Mouse (Mus musculus): ENCODE data around the gene Sds. TPM values are rescaled to one million over a fixed set of nuclear protein-coding genes. Genes with fewer than 3 reads are reported as not detected.
A peak's percentile ranks its signal among the peaks of the same experiment; 100 is the strongest.
"Not testable (repeated sequence)": the region's sequence is repeated elsewhere in the genome, so short reads cannot be mapped to it uniquely, and the experiment has no call there.

The Sds gene
- polyA plus RNA-seq, 1 experiment from 2014 or later = 0.14 TPM

GRCm38 (mm10) chr5:120483399-120483798 lies 7.1 kb downstream of the Sds start:
- DNase-seq (ENCODE audit: low spot score) = no peak

- no peak for DNase-seq (ENCODE audit: low spot score)
These were observed 11.5 kb downstream of the Sds start for GRCm38 (mm10) chr5:120487844-120488243.

- DNase-seq (ENCODE audit: low spot score) = no peak
These were observed 14.4 kb downstream of the Sds start for GRCm38 (mm10) chr5:120490679-120491192.

- DNase-seq (ENCODE audit: low spot score) = no peak
These were observed 16.1 kb downstream of the Sds start for GRCm38 (mm10) chr5:120492437-120492836.

- no peak for DNase-seq (ENCODE audit: low spot score)
These were observed 17.1 kb downstream of the Sds start for GRCm38 (mm10) chr5:120493440-120493839.

GRCm38 (mm10) chr5:120493873-120494395 lies 17.6 kb downstream of the Sds start:
- DNase-seq (ENCODE audit: low spot score) = no peak

- DNase-seq (ENCODE audit: low spot score) = no peak
These were observed 18.9 kb downstream of the Sds start for GRCm38 (mm10) chr5:120495064-120495702.

GRCm38 (mm10) chr5:120495703-120496226 lies 19.4 kb downstream of the Sds start:
- no peak for DNase-seq (ENCODE audit: low spot score)

GRCm38 (mm10) chr5:120497071-120497470 lies 20.7 kb downstream of the Sds start:
- no peak for DNase-seq (ENCODE audit: low spot score)

- no peak for DNase-seq (ENCODE audit: low spot score)
These were observed 22.9 kb downstream of the Sds start for GRCm38 (mm10) chr5:120499202-120499601.

GRCm38 (mm10) chr5:120500609-120501008 lies 24.3 kb downstream of the Sds start:
- not testable (repeated sequence) for DNase-seq (ENCODE audit: low spot score)

GRCm38 (mm10) chr5:120502147-120502621 lies 25.9 kb downstream of the Sds start:
- no peak for DNase-seq (ENCODE audit: low spot score)

- no peak for DNase-seq (ENCODE audit: low spot score)
These were observed 26.4 kb downstream of the Sds start for GRCm38 (mm10) chr5:120502675-120503143.

- peak; percentile 86 for DNase-seq (ENCODE audit: low spot score)
These were observed 26.9 kb downstream of the Sds start, which contains the start of gene Plbd2 for GRCm38 (mm10) chr5:120503144-120503795. TSS of gene Plbd2 (minus strand) at chr5:120503625.

- peak; percentile 55 for DNase-seq (ENCODE audit: low spot score)
These were observed 29.0 kb downstream of the Sds start for GRCm38 (mm10) chr5:120505368-120505767.

GRCm38 (mm10) chr5:120505781-120506180 lies 29.5 kb downstream of the Sds start:
- DNase-seq (ENCODE audit: low spot score) = no peak

- no peak for DNase-seq (ENCODE audit: low spot score)
These were observed 30.2 kb downstream of the Sds start for GRCm38 (mm10) chr5:120506490-120506889.

- DNase-seq (ENCODE audit: low spot score) = no peak
These were observed 31.0 kb downstream of the Sds start for GRCm38 (mm10) chr5:120507311-120507710.

- DNase-seq (ENCODE audit: low spot score) = peak; percentile 93
These were observed 34.8 kb downstream of the Sds start, which contains the start of gene Slc8b1 for GRCm38 (mm10) chr5:120510982-120511642. TSS of gene Slc8b1 (plus strand) at chr5:120511168.

GRCm38 (mm10) chr5:120511643-120512220 lies 35.4 kb downstream of the Sds start:
- DNase-seq (ENCODE audit: low spot score) = no peak

Data from thymus, postnatal 0 days (tissue).